Mouse (Mus musculus) MEL (cell line): ENCODE data around the gene Znhit1. TPM values are rescaled to one million over a fixed set of nuclear protein-coding genes. Genes with fewer than 3 reads are reported as not detected.

Source experiments
- DNase-seq: peaks from one replicate; pipeline ENCODE4 v3.0.0; 2011; ENCODE audit warnings: low read depth, low spot score
- H3K27ac ChIP-seq: 2 replicates; pipeline ENCODE4 v1.5.1; 2012; ENCODE audit warnings: low read depth, mild to moderate bottlenecking, control low read depth, low read length, moderate library complexity; ENCODE audit not compliant: control insufficient read depth
- H3K27me3 ChIP-seq, 2 experiments: fragments of 150-350 bp in 1 of 2; sonication (generic) in 1 of 2; 2 replicates each; pipeline ENCODE4 v1.6.1; 2012; ENCODE audit warnings: low read length in 2 of 2, mild to moderate bottlenecking in 2 of 2, improper control_type of control experiment in 1 of 2, moderate library complexity in 1 of 2; ENCODE audit not compliant: insufficient read depth in 2 of 2, control insufficient read depth in 1 of 2
- H3K36me3 ChIP-seq, 2 experiments: 2 replicates each; pipeline ENCODE4 v1.6.1; 2012 to 2014; ENCODE audit warnings: low read length in 2 of 2, improper control_type of control experiment in 1 of 2, inconsistent platforms in 1 of 2, mild to moderate bottlenecking in 1 of 2; ENCODE audit not compliant: insufficient read depth in 2 of 2, control insufficient read depth in 1 of 2
- H3K4me1 ChIP-seq, 2 experiments: fragments of 150-350 bp in 1 of 2; sonication (generic) in 1 of 2; 2 replicates each; pipeline ENCODE4 v1.6.1; 2012; ENCODE audit warnings: low read length in 2 of 2, improper control_type of control experiment in 1 of 2, mild to moderate bottlenecking in 1 of 2; ENCODE audit not compliant: insufficient read depth in 2 of 2, control insufficient read depth in 1 of 2
- H3K4me3 ChIP-seq, 2 experiments: fragments of 150-350 bp in 1 of 2; sonication (generic) in 1 of 2; 2 replicates each; pipeline ENCODE4 v1.5.1; 2012; ENCODE audit warnings: low read depth in 2 of 2, low read length in 2 of 2, mild to moderate bottlenecking in 2 of 2, moderate library complexity in 2 of 2, control low read depth in 1 of 2, improper control_type of control experiment in 1 of 2; ENCODE audit not compliant: control insufficient read depth in 1 of 2, insufficient read depth in 1 of 2
- H3K79me2 ChIP-seq: 2 replicates; pipeline ENCODE4 v1.6.1; 2012; ENCODE audit warnings: mild to moderate bottlenecking, low read length, moderate library complexity; ENCODE audit not compliant: control insufficient read depth, poor library complexity, insufficient read depth
- H3K9ac ChIP-seq: 2 replicates; pipeline ENCODE4 v1.6.1; 2012; ENCODE audit warnings: low read depth, mild to moderate bottlenecking, control low read depth, low read length, moderate library complexity; ENCODE audit not compliant: control insufficient read depth, poor library complexity, severe bottlenecking
- H3K9me3 ChIP-seq: fragments of 150-350 bp; sonication (generic); replicated peaks from 2 replicates; pipeline ENCODE4 v1.6.1; 2012; ENCODE audit warnings: mild to moderate bottlenecking, low read length, improper control_type of control experiment, moderate library complexity; ENCODE audit not compliant: insufficient read depth
- BHLHE40 ChIP-seq: IDR thresholded peaks from 2 replicates; pipeline ENCODE4 v1.6.1; 2012; ENCODE audit warnings: low read depth, mild to moderate bottlenecking, inconsistent platforms, low read length, improper control_type of control experiment, borderline replicate concordance
- CHD1 ChIP-seq: IDR thresholded peaks from 2 replicates; pipeline ENCODE4 v1.6.1; 2012; ENCODE audit warnings: low read depth, mild to moderate bottlenecking, inconsistent platforms, low read length, improper control_type of control experiment
- E2F4 ChIP-seq: IDR thresholded peaks from 2 replicates; pipeline ENCODE4 v1.6.1; 2011; ENCODE audit warnings: low read depth, low read length, improper control_type of control experiment, borderline replicate concordance
- EP300 ChIP-seq, 2 experiments: IDR thresholded peaks; 2 replicates each; pipeline ENCODE4 v1.6.1; 2011; ENCODE audit warnings: improper control_type of control experiment in 2 of 2, low read length in 2 of 2, low read depth in 1 of 2, mild to moderate bottlenecking in 1 of 2
- MXI1 ChIP-seq: IDR thresholded peaks from 2 replicates; pipeline ENCODE4 v1.6.1; 2011; ENCODE audit warnings: mild to moderate bottlenecking, low read depth, low read length, improper control_type of control experiment
- MYC ChIP-seq: IDR thresholded peaks from 2 replicates; pipeline ENCODE4 v1.6.1; 2011; ENCODE audit warnings: low read depth, mild to moderate bottlenecking, low read length, improper control_type of control experiment, moderate library complexity
- NRF1 ChIP-seq: IDR thresholded peaks from 2 replicates; pipeline ENCODE4 v1.6.1; 2014; ENCODE audit warnings: low read depth, mild to moderate bottlenecking, inconsistent platforms, low read length, improper control_type of control experiment, moderate library complexity; ENCODE audit not compliant: poor library complexity, insufficient read depth, severe bottlenecking
- RAD21 ChIP-seq: IDR thresholded peaks from 2 replicates; pipeline ENCODE4 v1.6.1; 2011; ENCODE audit warnings: mild to moderate bottlenecking, low read depth, low read length, improper control_type of control experiment
- RCOR1 ChIP-seq: IDR thresholded peaks from 2 replicates; pipeline ENCODE4 v1.6.1; 2012; ENCODE audit warnings: low read depth, mild to moderate bottlenecking, inconsistent platforms, low read length, improper control_type of control experiment
- SIN3A ChIP-seq: IDR thresholded peaks from 2 replicates; pipeline ENCODE4 v1.6.1; 2012; ENCODE audit warnings: low read length, improper control_type of control experiment, inconsistent platforms
- UBTF ChIP-seq: IDR thresholded peaks from 2 replicates; pipeline ENCODE4 v1.6.1; 2012; ENCODE audit warnings: low read depth, mild to moderate bottlenecking, inconsistent platforms, low read length, improper control_type of control experiment, moderate library complexity, borderline replicate concordance; ENCODE audit not compliant: insufficient read depth
- USF1 ChIP-seq: IDR thresholded peaks from 2 replicates; pipeline ENCODE4 v1.6.1; 2014; ENCODE audit warnings: low read depth, mild to moderate bottlenecking, inconsistent platforms, low read length, improper control_type of control experiment, moderate library complexity
- ZC3H11A ChIP-seq: IDR thresholded peaks from 2 replicates; pipeline ENCODE4 v1.6.1; 2012; ENCODE audit warnings: low read depth, mild to moderate bottlenecking, inconsistent platforms, low read length, improper control_type of control experiment
- ZNF384 ChIP-seq: IDR thresholded peaks from 2 replicates; pipeline ENCODE4 v1.6.1; 2012; ENCODE audit warnings: low read depth, mild to moderate bottlenecking, inconsistent platforms, low read length, improper control_type of control experiment
- polyA plus RNA-seq, 2 experiments: library from polyadenylated mRNA; stranded (reverse) in 1 of 2; unstranded in 1 of 2; fragments of >175 nt in 1 of 2; fragments of >200 nt in 1 of 2; gene quantifications; 2 replicates each; pipeline versions ENCODE4 v1.2.1 to v1.2.4; 2012; ENCODE audit warnings: low replicate concordance in 2 of 2, low read depth in 1 of 2; ENCODE audit not compliant: insufficient read length in 2 of 2, insufficient read depth in 1 of 2, missing spikeins in 1 of 2
- total RNA-seq: library from RNA; depleted of rRNA; stranded (reverse); fragments of 300-350 nt; gene quantifications from 2 replicates; pipeline ENCODE4 v1.2.3, GENCODE M21; 2012

Znhit1 gene
- total and polyA plus RNA-seq, 3 experiments = 56.6 to 123 TPM; not detected in 1

DNA sequence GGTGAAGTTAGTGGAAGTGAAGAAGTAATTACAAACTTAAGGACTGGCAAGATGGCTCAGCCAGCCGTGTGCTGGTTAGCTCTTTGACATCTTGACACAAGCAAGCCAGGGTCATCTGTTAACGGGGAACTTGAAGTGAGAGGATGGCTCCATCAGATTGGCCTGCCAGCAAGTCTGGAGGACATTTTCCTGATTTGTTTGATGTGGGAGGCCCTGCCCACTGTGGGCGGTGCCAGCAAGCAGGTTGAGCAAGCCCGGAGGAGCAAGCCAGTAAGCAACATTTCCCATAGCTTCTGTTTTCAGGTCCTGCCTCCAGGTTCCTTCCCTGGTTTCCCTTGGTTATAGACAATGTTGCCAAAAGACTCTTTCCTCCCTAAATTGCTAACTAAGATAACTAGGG is 32.2 kb downstream of the Znhit1 start:
- Histone ChIP-seq H3K4me3 (no peak overlapping the region), H3K9ac (no peak overlapping the region), H3K27me3 (no peaks in the 10 kb centered on the region), H3K4me1 (peaks cover 0 to 19% of the 10 kb centered on the region in 2 experiments; a peak in 2 of 4 replicates), H3K27ac (no peak overlapping the region), H3K79me2 (peaks cover 25% of the 10 kb centered on the region), H3K9me3 (no peaks in the 10 kb centered on the region), H3K36me3 (peaks cover 0 to 14% of the 10 kb centered on the region in 2 experiments; a peak in 2 of 4 replicates)
- DNase-seq = peak; percentile 46
- no peak for TF ChIP-seq EP300 (IDR thresholded peaks at IDR 0.05; ENCODE audit: low read depth in 1 of 2, low read length in 2 of 2)
- TF ChIP-seq BHLHE40 = no peak
- no peak for TF ChIP-seq NRF1
- no peak for TF ChIP-seq RCOR1
- no peak for TF ChIP-seq MYC
- no peak for TF ChIP-seq E2F4
- TF ChIP-seq CHD1 = no peak
- TF ChIP-seq UBTF = no peak
- no peak for TF ChIP-seq ZNF384
- no peak for TF ChIP-seq MXI1

DNA sequence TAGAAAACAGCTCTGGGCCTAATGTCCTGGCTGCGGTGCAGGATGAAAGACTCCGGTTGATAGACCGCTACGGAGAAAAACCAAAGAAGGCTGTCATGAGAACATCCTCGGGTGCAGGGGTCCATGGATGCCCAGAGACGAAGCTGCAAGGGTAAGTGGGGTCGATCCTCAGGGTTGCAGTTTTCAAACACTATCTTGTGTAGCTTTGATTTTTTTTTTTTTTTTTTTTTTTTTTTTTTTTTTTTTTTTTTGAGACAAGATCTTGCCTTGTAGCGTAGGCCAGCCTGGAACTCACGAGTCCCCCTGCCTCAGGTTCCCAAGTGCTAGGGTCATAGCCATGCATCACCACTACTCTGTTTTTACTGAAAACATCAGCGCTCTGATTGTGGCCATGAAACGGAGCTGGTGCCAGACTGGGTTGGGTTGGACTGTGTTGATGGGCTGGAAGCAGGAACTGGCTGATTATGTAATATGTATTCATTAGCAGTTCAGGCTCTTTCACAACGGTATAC is 34.3 kb downstream of the Znhit1 start:
- TF ChIP-seq BHLHE40 = no peak
- TF ChIP-seq USF1 = no peak
- TF ChIP-seq ZC3H11A = no peak
- TF ChIP-seq RAD21 = no peak
- peak; percentile 81 for TF ChIP-seq ZNF384
- no peak; the same call in 1 of the 2 replicates for TF ChIP-seq SIN3A
- no peak for TF ChIP-seq E2F4
- peak overlapping the region; percentile 88 for H3K9ac ChIP-seq
- peak overlapping the region; percentile 94 to 95 for H3K4me3 ChIP-seq
- H3K27me3 ChIP-seq = no peaks in the 10 kb centered on the region
- peak overlapping the region; percentile 78 for H3K27ac ChIP-seq
- H3K4me1 ChIP-seq = peaks cover 0 to 19% of the 10 kb centered on the region in 2 experiments; a peak in 2 of 4 replicates
- peaks cover 25% of the 10 kb centered on the region for H3K79me2 ChIP-seq
- peak; percentile 56 for DNase-seq
- no peaks in the 10 kb centered on the region for H3K9me3 ChIP-seq
- peaks cover 0 to 14% of the 10 kb centered on the region in 2 experiments; a peak in 2 of 4 replicates for H3K36me3 ChIP-seq
